Mouse (Mus musculus) 416B (cell line): ENCODE measurements around the gene Ppt2.

Source experiments
- DNase-seq: peaks from one replicate; pipeline ENCODE4 v3.0.0; 2011; ENCODE audit warnings: low read depth

The Ppt2 gene

DNA sequence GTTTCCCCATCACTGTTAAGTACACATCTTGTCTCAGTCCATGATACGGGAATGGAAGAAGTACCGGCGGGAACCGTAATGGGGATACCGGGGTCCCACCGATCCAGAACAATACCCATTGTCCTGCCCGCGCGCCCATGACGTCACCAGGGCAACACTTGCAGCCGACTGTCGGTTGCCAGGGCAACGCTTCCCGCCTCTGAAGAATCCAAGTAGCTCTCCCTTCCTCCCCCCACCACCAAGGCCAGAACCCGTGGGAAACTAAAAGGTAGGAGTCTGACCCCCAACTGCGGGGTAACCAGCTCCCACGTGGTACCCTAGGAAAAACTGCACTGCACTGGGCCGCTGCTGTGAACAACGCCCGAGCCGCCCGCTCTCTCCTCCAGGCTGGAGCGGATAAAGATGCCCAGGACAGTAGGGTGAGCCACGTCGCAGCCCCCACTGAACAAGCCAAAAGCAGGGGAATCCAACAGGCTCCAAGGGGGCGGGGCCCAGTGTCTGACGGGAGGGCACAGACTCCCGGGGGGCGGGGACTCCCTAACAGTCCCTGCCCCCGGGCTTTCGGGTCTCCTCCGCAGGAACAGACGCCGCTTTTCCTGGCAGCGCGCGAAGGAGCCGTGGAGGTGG, 41.4 kb downstream of the Ppt2 start:
- peak; percentile 86 for DNase-seq

DNA sequence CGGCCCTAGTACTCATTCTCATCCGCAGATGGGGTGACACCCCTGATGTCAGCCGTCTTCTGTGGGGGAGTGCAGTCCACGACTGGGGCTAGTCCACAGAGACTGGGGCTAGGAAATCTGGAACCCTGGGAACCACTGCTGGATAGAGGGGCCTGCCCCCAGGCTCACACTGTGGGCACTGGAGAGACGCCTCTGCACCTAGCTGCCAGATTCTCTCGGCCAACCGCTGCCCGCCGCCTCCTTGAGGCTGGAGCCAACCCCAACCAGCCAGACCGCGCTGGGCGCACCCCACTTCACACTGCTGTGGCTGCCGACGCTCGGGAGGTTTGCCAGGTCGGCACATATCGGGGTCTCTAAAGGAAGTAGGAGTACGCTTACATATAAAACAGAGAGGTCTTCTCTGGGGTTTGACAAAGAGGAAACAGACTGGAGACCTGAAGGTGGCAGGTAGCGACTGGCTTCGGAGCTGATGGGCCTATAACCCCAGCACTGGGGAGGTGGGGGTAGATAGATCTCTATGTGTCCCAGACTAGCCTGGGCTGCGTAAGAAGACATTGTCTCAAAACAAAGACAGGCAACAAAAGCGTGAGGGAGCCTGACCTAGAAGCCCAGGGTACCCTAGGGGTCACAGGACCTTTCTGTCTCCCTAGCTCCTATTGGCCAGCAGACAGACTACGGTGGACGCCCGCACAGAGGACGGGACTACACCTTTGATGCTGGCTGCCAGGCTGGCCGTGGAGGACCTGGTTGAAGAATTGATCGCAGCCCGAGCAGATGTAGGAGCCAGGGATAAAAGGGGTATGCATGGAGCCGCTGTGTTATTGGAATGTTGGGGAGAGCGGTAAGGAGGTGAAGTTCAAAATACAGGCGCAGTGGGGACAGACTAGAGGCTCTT, 42.2 kb downstream of the Ppt2 start:
- DNase-seq, result no peak

DNA sequence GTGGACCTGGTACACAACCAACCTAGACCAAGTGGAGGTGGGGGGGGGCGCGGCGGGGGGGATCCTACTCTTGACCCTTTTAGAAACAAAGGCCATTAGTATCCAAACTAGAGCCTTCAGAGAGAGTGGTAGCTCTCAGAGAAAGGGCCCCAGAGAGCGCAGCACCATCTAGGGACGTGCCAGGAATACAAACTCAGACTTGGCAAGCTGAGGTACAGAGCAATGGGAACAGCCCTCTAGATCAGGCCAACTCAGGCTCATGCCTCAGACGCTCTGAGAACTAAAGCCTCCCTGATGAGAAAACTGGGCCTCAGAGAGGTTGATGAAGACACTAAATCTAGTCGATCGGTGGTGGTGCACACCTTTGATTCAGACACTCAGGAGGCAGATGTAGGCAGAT, 43.2 kb downstream of the Ppt2 start:
- no peak for DNase-seq

DNA sequence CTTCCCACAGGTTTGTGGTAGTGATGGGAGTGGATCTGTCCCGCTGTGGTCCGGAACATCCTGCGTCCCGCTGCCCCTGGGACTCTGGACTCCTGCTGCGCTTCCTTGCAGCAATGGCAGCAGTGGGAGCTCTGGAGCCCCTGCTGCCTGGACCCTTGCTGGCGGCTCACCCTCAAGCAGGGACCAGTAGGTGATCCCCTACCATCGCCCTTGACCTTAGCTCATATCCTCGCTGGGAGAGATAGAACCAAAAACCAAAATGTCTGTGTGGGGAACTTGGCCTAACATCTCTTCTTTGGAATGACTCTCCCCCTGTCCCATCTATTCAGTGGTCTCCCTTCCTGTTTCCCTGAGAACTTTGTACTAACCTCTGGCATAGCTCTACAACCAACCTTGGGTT, 44.5 kb downstream of the Ppt2 start:
- no peak for DNase-seq

DNA sequence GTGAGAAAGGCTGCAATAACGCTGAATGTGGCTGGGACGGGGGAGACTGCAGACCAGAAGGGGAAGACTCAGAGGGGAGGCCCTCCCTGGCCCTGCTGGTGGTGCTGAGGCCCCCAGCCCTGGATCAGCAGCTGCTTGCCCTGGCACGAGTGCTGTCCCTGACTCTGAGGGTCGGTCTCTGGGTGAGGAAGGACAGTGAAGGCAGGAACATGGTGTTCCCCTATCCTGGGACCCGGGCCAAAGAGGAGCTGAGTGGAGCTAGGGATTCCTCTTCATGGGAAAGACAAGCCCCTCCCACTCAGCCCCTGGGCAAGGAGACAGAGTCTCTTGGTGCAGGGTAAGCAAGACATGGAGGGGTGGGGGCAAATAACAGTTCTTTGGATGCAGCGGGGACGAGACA, 44.9 kb downstream of the Ppt2 start:
- no peak for DNase-seq

DNA sequence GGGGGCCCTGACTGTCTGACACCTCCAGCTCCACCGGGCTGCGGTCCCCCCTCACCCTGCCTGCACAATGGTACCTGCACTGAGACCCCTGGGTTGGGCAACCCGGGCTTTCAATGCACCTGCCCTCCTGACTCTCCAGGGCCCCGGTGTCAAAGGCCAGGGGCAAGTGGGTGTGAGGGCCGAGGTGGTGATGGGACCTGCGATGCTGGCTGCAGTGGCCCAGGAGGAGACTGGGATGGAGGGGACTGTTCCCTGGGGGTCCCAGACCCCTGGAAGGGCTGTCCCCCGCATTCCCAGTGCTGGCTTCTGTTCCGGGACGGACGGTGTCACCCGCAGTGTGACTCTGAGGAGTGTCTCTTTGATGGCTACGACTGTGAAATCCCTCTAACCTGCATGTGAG, 45.8 kb downstream of the Ppt2 start:
- DNase-seq, result no peak

DNA sequence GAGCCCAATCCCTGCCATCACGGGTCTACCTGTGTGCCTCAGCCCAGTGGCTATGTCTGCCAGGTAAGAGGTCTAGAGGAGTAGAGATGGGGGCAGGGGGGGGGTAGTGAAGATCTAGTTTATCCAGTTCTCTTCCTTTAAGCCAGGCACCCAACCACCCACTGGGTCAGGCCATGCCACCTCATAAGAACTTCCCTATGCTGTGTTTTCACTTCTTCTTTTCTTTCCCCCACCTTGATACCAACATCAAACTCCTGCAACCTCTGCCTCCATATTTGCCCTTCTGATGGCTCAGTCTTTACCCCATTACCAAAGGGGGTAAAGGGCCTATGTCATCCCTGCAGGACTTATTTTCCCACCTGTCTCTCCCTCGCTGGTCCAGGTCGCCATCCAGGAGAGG, 50.2 kb downstream of the Ppt2 start:
- DNase-seq, result no peak

DNA sequence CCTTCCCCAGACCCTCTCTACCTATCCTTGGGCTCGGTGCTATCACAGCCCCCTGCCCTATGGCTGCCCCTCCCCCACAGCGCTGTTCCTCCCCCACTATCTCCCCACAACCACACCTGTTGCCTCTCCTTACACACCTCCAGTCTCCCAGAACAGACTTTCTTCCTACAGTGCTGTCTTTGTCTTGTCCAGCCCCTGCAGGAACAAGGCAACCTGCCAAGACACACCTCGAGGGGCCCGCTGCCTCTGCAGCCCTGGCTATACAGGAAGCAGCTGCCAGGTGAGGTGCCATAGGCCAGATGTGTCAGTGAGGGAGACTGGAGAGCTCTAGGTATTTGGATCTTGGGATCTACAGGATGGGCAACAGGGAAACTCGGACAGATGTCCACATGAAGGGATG, 51.7 kb downstream of the Ppt2 start:
- no peak for DNase-seq

DNA sequence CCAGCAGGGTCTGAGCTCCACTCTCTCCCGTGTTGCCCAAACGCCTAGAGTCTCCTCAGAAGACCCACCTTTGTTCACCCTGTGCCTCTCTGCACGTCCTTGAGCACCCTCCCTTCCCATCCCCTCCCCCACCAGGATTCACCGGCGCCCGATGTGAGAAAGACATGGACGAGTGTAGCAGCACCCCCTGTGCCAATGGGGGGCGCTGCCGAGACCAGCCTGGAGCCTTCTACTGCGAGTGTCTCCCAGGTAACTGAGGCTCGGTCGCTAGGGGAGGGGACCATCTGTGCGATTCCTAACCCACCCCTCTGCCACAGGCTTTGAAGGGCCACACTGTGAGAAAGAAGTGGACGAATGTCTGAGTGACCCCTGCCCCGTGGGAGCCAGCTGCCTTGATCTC, 55.9 kb downstream of the Ppt2 start:
- DNase-seq, result no peak

DNA sequence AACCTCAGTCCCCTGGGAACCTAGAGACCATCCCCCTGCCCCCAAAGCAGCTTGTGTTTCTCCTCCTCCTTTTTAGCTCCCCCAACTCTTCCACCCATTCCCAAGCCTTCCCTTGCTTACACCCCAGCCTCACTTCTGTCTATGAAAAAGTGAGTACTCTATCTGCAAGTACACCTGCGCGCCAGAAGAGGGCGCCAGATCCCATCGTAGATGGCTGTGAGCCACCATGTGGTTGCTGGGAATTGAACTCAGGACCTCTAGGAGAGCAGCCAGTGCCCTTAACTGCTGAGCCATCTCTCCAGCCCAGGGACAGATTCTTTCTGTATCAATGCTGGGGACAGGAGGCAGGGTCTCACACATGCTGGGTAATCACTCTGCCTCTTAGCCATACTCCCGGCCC, 56.4 kb downstream of the Ppt2 start:
- peak; percentile 36 for DNase-seq

DNA sequence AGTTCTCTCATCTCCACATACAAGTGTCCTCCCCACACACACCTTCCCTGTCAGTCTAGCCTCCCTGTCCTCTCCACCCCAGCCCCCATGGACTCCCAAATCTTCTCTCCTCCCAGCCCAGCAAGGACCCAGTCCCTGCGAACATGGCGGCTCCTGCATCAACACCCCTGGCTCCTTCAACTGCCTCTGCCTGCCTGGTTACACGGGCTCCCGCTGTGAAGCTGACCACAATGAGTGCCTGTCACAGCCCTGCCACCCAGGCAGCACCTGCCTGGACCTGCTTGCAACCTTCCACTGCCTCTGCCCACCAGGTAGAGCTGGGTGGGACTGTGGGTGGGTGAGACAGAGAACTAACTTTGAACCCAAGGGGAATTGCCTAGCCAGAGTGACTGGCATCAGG, 58.4 kb downstream of the Ppt2 start:
- DNase-seq, result no peak

DNA sequence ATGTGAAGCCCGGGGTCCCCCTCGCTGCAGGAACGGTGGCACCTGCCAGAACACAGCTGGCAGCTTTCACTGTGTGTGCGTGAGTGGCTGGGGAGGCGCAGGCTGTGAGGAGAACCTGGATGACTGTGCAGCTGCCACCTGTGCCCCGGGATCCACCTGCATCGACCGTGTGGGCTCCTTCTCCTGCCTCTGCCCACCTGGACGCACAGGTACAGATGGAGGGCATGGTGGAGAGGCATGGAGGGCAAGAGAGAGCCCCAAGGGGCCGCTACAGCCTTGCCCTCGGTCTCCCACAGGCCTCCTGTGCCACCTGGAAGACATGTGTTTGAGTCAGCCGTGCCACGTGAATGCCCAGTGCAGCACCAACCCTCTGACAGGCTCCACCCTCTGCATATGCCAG, 59.9 kb downstream of the Ppt2 start:
- DNase-seq, result no peak

DNA sequence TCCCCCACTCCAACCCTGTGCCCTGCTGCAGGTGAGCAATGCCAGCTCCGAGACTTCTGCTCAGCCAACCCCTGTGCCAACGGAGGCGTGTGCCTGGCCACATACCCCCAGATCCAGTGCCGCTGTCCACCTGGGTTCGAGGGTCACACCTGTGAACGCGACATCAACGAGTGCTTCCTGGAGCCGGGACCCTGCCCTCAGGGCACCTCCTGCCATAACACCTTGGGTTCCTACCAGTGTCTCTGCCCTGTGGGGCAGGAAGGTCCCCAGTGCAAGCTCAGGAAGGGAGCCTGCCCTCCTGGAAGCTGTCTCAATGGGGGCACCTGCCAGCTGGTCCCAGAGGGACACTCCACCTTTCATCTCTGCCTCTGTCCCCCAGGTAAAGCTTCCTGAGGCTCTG, 61.0 kb downstream of the Ppt2 start:
- no peak for DNase-seq
